Mouse (Mus musculus): Measurements from ENCODE around the gene 1810013L24Rik. TPM values are rescaled to one million over a fixed set of nuclear protein-coding genes. Genes with fewer than 3 reads are reported as not detected.

Gene 1810013L24Rik
- polyA plus RNA-seq, 1 experiment from 2014 or later: 12.5 TPM

DNA sequence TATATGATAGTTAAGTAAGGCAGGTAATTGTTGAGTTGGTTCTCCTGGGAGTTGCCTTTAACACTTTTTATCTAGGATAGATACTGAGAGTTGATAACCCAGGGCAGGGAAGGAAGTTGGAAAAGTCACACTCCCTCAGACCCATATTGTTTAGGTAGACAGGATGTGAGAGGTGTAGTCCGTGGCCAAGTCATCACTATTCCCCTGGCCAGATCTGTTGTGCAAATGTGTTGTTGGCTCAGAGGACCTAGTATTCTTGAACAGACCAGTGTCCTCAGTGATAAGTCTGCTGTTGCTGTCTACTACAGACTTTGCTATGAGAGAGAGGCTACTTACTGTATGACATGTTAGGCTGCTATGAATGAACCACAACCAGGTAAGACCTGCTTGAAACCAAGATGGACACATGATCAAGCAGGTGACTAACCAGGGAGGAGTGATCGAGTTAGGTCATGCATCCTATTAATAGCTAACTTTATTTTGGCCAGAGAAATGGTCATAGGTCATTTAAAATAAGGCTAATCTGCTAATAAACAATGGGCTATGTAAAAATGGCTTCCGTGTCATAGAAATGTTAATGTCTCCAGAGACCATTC lies 13.8 kb downstream of the 1810013L24Rik start:
- no peaks in the 10 kb centered on the region for H3K27me3 ChIP-seq (replicated peaks; ENCODE audit: control insufficient read depth, insufficient read depth, low read length)
- H3K9ac ChIP-seq (ENCODE audit: low read depth, low read length): no peak overlapping the region
- H3K4me1 ChIP-seq (replicated peaks; ENCODE audit: control insufficient read depth, insufficient read depth, low read length): peaks cover 4% of the 10 kb centered on the region
- H3K36me3 ChIP-seq (ENCODE audit: control insufficient read depth, insufficient read depth, low read length): peaks cover 16% of the 10 kb centered on the region
- H3K4me2 ChIP-seq: no peak overlapping the region
- H3K27ac ChIP-seq (ENCODE audit: low read depth, low read length): no peak overlapping the region
- WGBS: 87% methylated on average over 3 of the region's 3 CpGs
- DNase-seq (ENCODE audit: low spot score) (no peak), ATAC-seq (replicated peaks; ENCODE audit: low FRiP score) (no peak)
- H3K9me3 ChIP-seq (ENCODE audit: control insufficient read depth, low read length): no peaks in the 10 kb centered on the region
- H3K4me3 ChIP-seq (ENCODE audit: low read depth, low read length): no peak overlapping the region

GRCm38 (mm10) chr16:8845986-8846385 lies 16.1 kb downstream of the 1810013L24Rik start:
- WGBS: 86% methylated on average over 4 of the region's 4 CpGs
- H3K4me3 ChIP-seq (ENCODE audit: low read depth, low read length): no peak overlapping the region
- H3K27ac ChIP-seq (ENCODE audit: low read depth, low read length): no peak overlapping the region
- H3K9me3 ChIP-seq (ENCODE audit: control insufficient read depth, low read length): no peaks in the 10 kb centered on the region
- peaks cover 16% of the 10 kb centered on the region for H3K36me3 ChIP-seq (ENCODE audit: control insufficient read depth, insufficient read depth, low read length)
- H3K9ac ChIP-seq (ENCODE audit: low read depth, low read length): no peak overlapping the region
- peaks cover 6% of the 10 kb centered on the region for H3K4me1 ChIP-seq (replicated peaks; ENCODE audit: control insufficient read depth, insufficient read depth, low read length)
- no peak overlapping the region for H3K4me2 ChIP-seq
- ATAC-seq (replicated peaks; ENCODE audit: low FRiP score) (no peak), DNase-seq (ENCODE audit: low spot score) (no peak)
- no peaks in the 10 kb centered on the region for H3K27me3 ChIP-seq (replicated peaks; ENCODE audit: control insufficient read depth, insufficient read depth, low read length)

DNA sequence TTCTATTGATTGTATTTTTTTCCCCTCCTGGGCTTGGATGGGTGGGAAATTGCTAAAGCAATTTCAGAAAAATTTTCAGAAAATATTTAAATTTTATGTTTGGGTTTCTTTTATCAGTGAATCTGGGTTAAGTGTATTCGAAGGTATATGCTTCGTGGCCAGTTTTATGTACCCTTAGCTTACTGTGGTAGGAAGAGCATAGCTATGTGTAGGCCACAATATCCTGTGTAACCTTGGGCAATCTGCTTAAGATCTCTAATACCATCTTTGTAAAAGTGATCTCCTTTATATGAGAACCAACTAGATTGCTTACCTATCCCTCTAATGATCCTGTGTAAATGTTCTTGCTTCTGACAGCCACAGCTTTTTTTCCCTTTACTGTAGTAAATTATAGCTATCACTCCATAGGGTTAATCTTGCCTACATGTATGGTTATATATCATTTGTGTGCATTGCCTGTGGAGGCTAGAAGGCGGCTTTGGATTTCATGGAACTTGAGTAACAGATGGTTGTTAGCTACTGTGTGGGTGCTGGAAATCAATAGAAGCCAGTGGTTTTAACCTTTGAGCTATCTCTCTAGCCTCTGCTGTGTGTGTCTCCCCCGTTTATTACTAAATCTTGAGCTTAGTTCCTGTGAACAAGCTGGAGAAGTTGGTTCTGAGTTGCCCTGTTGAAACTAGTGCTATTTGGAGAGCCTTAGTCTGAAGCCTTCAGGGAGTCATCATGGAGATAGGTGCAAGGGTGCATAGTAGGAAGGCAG lies 18.6 kb downstream of the 1810013L24Rik start:
- H3K4me2 ChIP-seq: no peak overlapping the region
- H3K27me3 ChIP-seq (replicated peaks; ENCODE audit: control insufficient read depth, insufficient read depth, low read length): no peaks in the 10 kb centered on the region
- no peaks in the 10 kb centered on the region for H3K9me3 ChIP-seq (ENCODE audit: control insufficient read depth, low read length)
- DNase-seq (ENCODE audit: low spot score) (no peak), ATAC-seq (replicated peaks; ENCODE audit: low FRiP score) (no peak)
- no peak overlapping the region for H3K4me3 ChIP-seq (ENCODE audit: low read depth, low read length)
- H3K9ac ChIP-seq (ENCODE audit: low read depth, low read length): no peak overlapping the region
- 79% methylated on average over 4 of the region's 4 CpGs for WGBS
- no peak overlapping the region for H3K27ac ChIP-seq (ENCODE audit: low read depth, low read length)
- peaks cover 6% of the 10 kb centered on the region for H3K4me1 ChIP-seq (replicated peaks; ENCODE audit: control insufficient read depth, insufficient read depth, low read length)
- peaks cover 16% of the 10 kb centered on the region for H3K36me3 ChIP-seq (ENCODE audit: control insufficient read depth, insufficient read depth, low read length)

GRCm38 (mm10) chr16:8849929-8850328 lies 20.0 kb downstream of the 1810013L24Rik start:
- H3K9me3 ChIP-seq (ENCODE audit: control insufficient read depth, low read length): no peaks in the 10 kb centered on the region
- no peak overlapping the region for H3K4me3 ChIP-seq (ENCODE audit: low read depth, low read length)
- H3K27ac ChIP-seq (ENCODE audit: low read depth, low read length): no peak overlapping the region
- peaks cover 13% of the 10 kb centered on the region; the same call in 1 of the 2 replicates for H3K36me3 ChIP-seq (ENCODE audit: control insufficient read depth, insufficient read depth, low read length)
- H3K27me3 ChIP-seq (replicated peaks; ENCODE audit: control insufficient read depth, insufficient read depth, low read length): no peaks in the 10 kb centered on the region
- WGBS: 83% methylated on average over 1 of the region's 1 CpGs
- no peak overlapping the region for H3K9ac ChIP-seq (ENCODE audit: low read depth, low read length)
- no peak for ATAC-seq (replicated peaks; ENCODE audit: low FRiP score)
- H3K4me2 ChIP-seq: no peak overlapping the region
- H3K4me1 ChIP-seq (replicated peaks; ENCODE audit: control insufficient read depth, insufficient read depth, low read length): peaks cover 6% of the 10 kb centered on the region
- DNase-seq (ENCODE audit: low spot score): no peak

- 94% methylated on average over 2 of the region's 2 CpGs for WGBS
- DNase-seq (ENCODE audit: low spot score) (no peak), ATAC-seq (replicated peaks; ENCODE audit: low FRiP score) (no peak)
Measured at GRCm38 (mm10) chr16:8855143-8855542, 25.2 kb downstream of the 1810013L24Rik start.

GRCm38 (mm10) chr16:8856820-8857219 lies 26.9 kb downstream of the 1810013L24Rik start:
- Histone ChIP-seq H3K27me3 (replicated peaks; ENCODE audit: control insufficient read depth, insufficient read depth, low read length) (no peaks in the 10 kb centered on the region), H3K9me3 (ENCODE audit: control insufficient read depth, low read length) (no peaks in the 10 kb centered on the region), H3K4me2 (no peak overlapping the region), H3K9ac (ENCODE audit: low read depth, low read length) (no peak overlapping the region), H3K36me3 (ENCODE audit: control insufficient read depth, insufficient read depth, low read length) (peaks cover 31% of the 10 kb centered on the region), H3K4me3 (ENCODE audit: low read depth, low read length) (no peak overlapping the region), H3K4me1 (replicated peaks; ENCODE audit: control insufficient read depth, insufficient read depth, low read length) (no peaks in the 10 kb centered on the region), H3K27ac (ENCODE audit: low read depth, low read length) (no peak overlapping the region)
- ATAC-seq (replicated peaks; ENCODE audit: low FRiP score) (no peak), DNase-seq (ENCODE audit: low spot score) (no peak)
- WGBS: 86% methylated on average over 2 of the region's 2 CpGs

More at GRCm38 (mm10) chr16:8855143-8855542, 25.2 kb downstream of the 1810013L24Rik start:
- H3K4me3 ChIP-seq (ENCODE audit: low read depth, low read length): no peak overlapping the region
- no peak overlapping the region for H3K27ac ChIP-seq (ENCODE audit: low read depth, low read length)
- no peaks in the 10 kb centered on the region for H3K27me3 ChIP-seq (replicated peaks; ENCODE audit: control insufficient read depth, insufficient read depth, low read length)
- H3K4me2 ChIP-seq: no peak overlapping the region
- H3K9me3 ChIP-seq (ENCODE audit: control insufficient read depth, low read length): no peaks in the 10 kb centered on the region
- peaks cover 29% of the 10 kb centered on the region for H3K36me3 ChIP-seq (ENCODE audit: control insufficient read depth, insufficient read depth, low read length)
- no peak overlapping the region for H3K9ac ChIP-seq (ENCODE audit: low read depth, low read length)
- H3K4me1 ChIP-seq (replicated peaks; ENCODE audit: control insufficient read depth, insufficient read depth, low read length): no peaks in the 10 kb centered on the region

DNA sequence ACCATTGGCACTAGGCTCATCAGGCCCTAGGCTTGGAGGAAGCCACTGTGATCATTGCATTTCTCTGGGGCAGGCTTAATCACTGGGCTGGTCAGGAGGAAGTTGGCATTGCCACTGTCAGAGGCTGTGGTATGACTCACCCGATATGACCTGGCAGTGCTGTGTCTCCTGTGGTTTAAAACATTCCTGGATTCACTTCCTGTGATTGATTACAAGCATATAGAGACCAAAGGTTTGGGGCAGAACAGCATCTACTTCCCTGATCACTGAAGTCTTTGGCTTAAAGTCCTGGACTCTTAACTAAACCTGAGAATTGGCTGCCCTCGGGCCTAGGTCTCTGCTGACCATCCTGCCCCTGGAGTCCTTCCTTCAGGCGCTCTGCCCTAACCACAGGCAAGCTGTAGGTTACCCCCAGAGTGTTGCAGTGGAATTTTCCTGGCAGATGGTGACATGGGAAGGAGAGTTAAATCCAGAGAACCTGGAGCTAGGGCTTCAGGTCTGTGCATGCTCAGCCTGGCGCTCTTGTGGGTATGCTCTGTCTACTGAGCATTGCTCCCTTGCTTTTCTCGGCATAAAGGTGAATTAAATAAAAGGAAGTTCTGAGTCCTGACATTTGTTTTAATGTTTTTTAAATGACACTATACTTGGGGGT lies 32.6 kb downstream of the 1810013L24Rik start:
- ATAC-seq (replicated peaks; ENCODE audit: low FRiP score) (no peak), DNase-seq (ENCODE audit: low spot score) (no peak)
- peaks cover 19% of the 10 kb centered on the region for H3K36me3 ChIP-seq (ENCODE audit: control insufficient read depth, insufficient read depth, low read length)
- 70% methylated on average over 5 of the region's 5 CpGs for WGBS
- H3K9me3 ChIP-seq (ENCODE audit: control insufficient read depth, low read length): no peaks in the 10 kb centered on the region
- no peak overlapping the region for H3K4me2 ChIP-seq
- H3K9ac ChIP-seq (ENCODE audit: low read depth, low read length): no peak overlapping the region
- H3K27ac ChIP-seq (ENCODE audit: low read depth, low read length): no peak overlapping the region
- no peaks in the 10 kb centered on the region for H3K27me3 ChIP-seq (replicated peaks; ENCODE audit: control insufficient read depth, insufficient read depth, low read length)
- H3K4me1 ChIP-seq (replicated peaks; ENCODE audit: control insufficient read depth, insufficient read depth, low read length): peaks cover 3% of the 10 kb centered on the region; the same call in 1 of the 2 replicates
- no peak overlapping the region for H3K4me3 ChIP-seq (ENCODE audit: low read depth, low read length)

DNA sequence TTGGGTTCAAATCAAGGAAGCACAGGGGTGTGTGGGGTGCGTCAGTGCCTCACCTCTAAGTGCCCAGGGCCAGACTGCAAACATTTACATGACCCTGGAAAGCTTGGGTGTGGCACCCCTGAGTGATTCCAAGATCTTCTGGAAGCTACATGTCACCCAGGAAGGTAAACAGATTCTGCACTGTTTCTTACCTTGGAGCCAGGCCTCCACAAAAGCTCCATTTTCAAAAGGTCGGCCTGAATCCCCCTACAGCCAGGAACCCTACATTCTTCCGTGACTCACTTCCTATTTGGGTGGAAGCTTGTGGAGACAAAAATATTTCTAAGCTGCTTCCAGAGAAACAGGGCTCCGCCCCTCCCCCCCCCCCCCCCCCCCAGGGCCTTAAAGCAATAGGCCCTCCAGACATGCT lies 34.3 kb downstream of the 1810013L24Rik start:
- peaks cover 3% of the 10 kb centered on the region; the same call in 1 of the 2 replicates for H3K4me1 ChIP-seq (replicated peaks; ENCODE audit: control insufficient read depth, insufficient read depth, low read length)

More for the DNA sequence above, 34.3 kb downstream of the 1810013L24Rik start:
- no peak overlapping the region for H3K4me3 ChIP-seq (ENCODE audit: low read depth, low read length)
- WGBS: 43% methylated on average over 4 of the region's 4 CpGs
- no peak overlapping the region for H3K4me2 ChIP-seq
- H3K9me3 ChIP-seq (ENCODE audit: control insufficient read depth, low read length): no peaks in the 10 kb centered on the region
- no peak for ATAC-seq (replicated peaks; ENCODE audit: low FRiP score)
- H3K36me3 ChIP-seq (ENCODE audit: control insufficient read depth, insufficient read depth, low read length): peaks cover 9% of the 10 kb centered on the region; the same call in 1 of the 2 replicates
- no peaks in the 10 kb centered on the region for H3K27me3 ChIP-seq (replicated peaks; ENCODE audit: control insufficient read depth, insufficient read depth, low read length)
- H3K27ac ChIP-seq (ENCODE audit: low read depth, low read length): no peak overlapping the region
- no peak for DNase-seq (ENCODE audit: low spot score)
- H3K9ac ChIP-seq (ENCODE audit: low read depth, low read length): no peak overlapping the region
